ENCODE assay signal across 8 mouse cellular contexts in genomic region chr15:103347275-103347684, GRCm38 (mm10). TPM values are rescaled to one million over a fixed set of nuclear protein-coding genes. Genes with fewer than 3 reads are reported as not detected.
DNase-seq lines count a peak whose midpoint lies in the region; ATAC-seq and TF ChIP-seq lines count a peak whose summit lies in the region.

No protein-coding gene starts in this region.

- no peak overlapping the region for H3K4me3 ChIP-seq in kidney, adult 2 months (ENCODE audit: insufficient read depth, low read depth, low read length)
- no peak overlapping the region for H3K4me3 ChIP-seq in forebrain, embryonic 11.5 days (ENCODE audit: low read depth, low read length)

- no peak overlapping the region for H3K9ac ChIP-seq in forebrain, embryonic 11.5 days (ENCODE audit: low read length)

- H3K9me3 ChIP-seq in forebrain, embryonic 11.5 days (ENCODE audit: control insufficient read depth, low read length), result no peaks in the 10 kb centered on the region

- peak; percentile 77 for DNase-seq in left cerebral cortex, postnatal 4 days
- no peak for DNase-seq in left cerebral cortex, postnatal 36 days (ENCODE audit: low spot score in 2 of 2)
- peak; percentile 91 for DNase-seq in NIH3T3 (ENCODE audit: low read depth)
- DNase-seq in embryo, embryonic 10 days (ENCODE audit: low spot score), result peak; percentile 86
- peak; percentile 76 for DNase-seq in kidney, adult 2 months
- peak; percentile 89 for DNase-seq in splenic B cell, adult 2 months (ENCODE audit: low read depth, low spot score)
- no peak for DNase-seq in forebrain, embryonic 11.5 days (ENCODE audit: low spot score)

- peak; percentile 84 for TF ChIP-seq CTCF in kidney, adult 2 months (conservative IDR thresholded peaks at IDR 0.05; ENCODE audit: insufficient read depth, insufficient read length, low read depth, low read length)

- intact Hi-C loops in left cerebral cortex, postnatal 4 days (cut with DNase I), result no loop called here
- intact Hi-C loops in left cerebral cortex, postnatal 36 days (cut with DNase I), result loop anchor here (2.0 kb wide), 1 partner anchor 42 kb away; no protein-coding TSS in a partner anchor

- ATAC-seq in megakaryocyte, adult 5-6 weeks (ENCODE audit: poor library complexity, severe bottlenecking), result peak; percentile 92
- ATAC-seq in forebrain, embryonic 11.5 days (replicated peaks; ENCODE audit: low FRiP score), result no peak

- no peak overlapping the region for H3K27ac ChIP-seq in kidney, adult 2 months (ENCODE audit: insufficient read depth, low read depth, low read length)
- H3K27ac ChIP-seq in forebrain, embryonic 11.5 days (ENCODE audit: low read depth, low read length), result no peak overlapping the region

- WGBS in kidney, adult 2 months, result 0% methylated on average over 2 of the region's 2 CpGs
- WGBS in forebrain, embryonic 11.5 days, result 4% methylated on average over 2 of the region's 2 CpGs

- H3K4me1 ChIP-seq in kidney, adult 2 months (ENCODE audit: control insufficient read depth, insufficient read depth, low read length), result no peaks in the 10 kb centered on the region; the same call in 1 of the 2 replicates
- H3K4me1 ChIP-seq in forebrain, embryonic 11.5 days (replicated peaks; ENCODE audit: control insufficient read depth, insufficient read depth, low read length), result no peaks in the 10 kb centered on the region

- no peaks in the 10 kb centered on the region for H3K27me3 ChIP-seq in kidney, adult 2 months (replicated peaks; ENCODE audit: control insufficient read depth, insufficient read depth, low read length)
- H3K27me3 ChIP-seq in splenic B cell, adult 2 months (ENCODE audit: control insufficient read depth, insufficient read depth, low read length, poor library complexity, severe bottlenecking), result no peaks in the 10 kb centered on the region
- no peaks in the 10 kb centered on the region for H3K27me3 ChIP-seq in forebrain, embryonic 11.5 days (ENCODE audit: control insufficient read depth, insufficient read depth, low read length)

- no peak overlapping the region for H3K4me2 ChIP-seq in forebrain, embryonic 11.5 days (ENCODE audit: low read depth, low read length, severe bottlenecking)

- no peak for TF ChIP-seq POLR2A in kidney, adult 2 months (IDR thresholded peaks at IDR 0.05; ENCODE audit: low read depth, low read length)

- H3K36me3 ChIP-seq in kidney, adult 2 months (ENCODE audit: control insufficient read depth, insufficient read depth, low read length), result no peaks in the 10 kb centered on the region
- no peaks in the 10 kb centered on the region for H3K36me3 ChIP-seq in splenic B cell, adult 2 months (ENCODE audit: control insufficient read depth, insufficient read depth, low read length, poor library complexity, severe bottlenecking)
- peaks cover 2% of the 10 kb centered on the region; the same call in 1 of the 2 replicates for H3K36me3 ChIP-seq in forebrain, embryonic 11.5 days (ENCODE audit: control insufficient read depth, insufficient read depth, low read length)

RNA-seq across cellular contexts. Expression of gene Zfp385a, which starts 7.4 kb away (rescaled TPM):
- 10 to 100 TPM; 47.8 to 52.7 TPM for total RNA-seq in left cerebral cortex, postnatal 4 days (2021)
- total RNA-seq in left cerebral cortex, postnatal 36 days (2021), result 10 to 100 TPM; 64.4 to 73.5 TPM
- polyA plus RNA-seq in kidney, adult 2 months (2012; rRNA removed), result 5.2 and 6.1 TPM in 2 replicates
- 35.8 and 40.1 TPM in 2 replicates for total RNA-seq in megakaryocyte, adult 5-6 weeks (2015)
- 6.8 and 9.4 TPM in 2 replicates for total RNA-seq in megakaryocyte, adult 5-6 weeks (2017)
- polyA plus RNA-seq in forebrain, embryonic 11.5 days (2014; fragmentation: Nextera tagmentation; extraction: Ambion mirVana), result 27.4 and 27.8 TPM in 2 replicates

RNA-seq across cellular contexts. Expression of gene Itga5, which starts 19.3 kb away (rescaled TPM):
- 1 to 10 TPM; 7.4 to 7.6 TPM for total RNA-seq in left cerebral cortex, postnatal 4 days (2021)
- total RNA-seq in left cerebral cortex, postnatal 36 days (2021), result 1 to 10 TPM; 2.8 to 4.3 TPM
- polyA plus RNA-seq in kidney, adult 2 months (2012; rRNA removed), result 9.3 and 9.7 TPM in 2 replicates
- 18.4 and 21.4 TPM in 2 replicates for total RNA-seq in megakaryocyte, adult 5-6 weeks (2015)
- total RNA-seq in megakaryocyte, adult 5-6 weeks (2017), result 8.3 and 9.5 TPM in 2 replicates
- 22.0 and 22.4 TPM in 2 replicates for polyA plus RNA-seq in forebrain, embryonic 11.5 days (2014; fragmentation: Nextera tagmentation; extraction: Ambion mirVana)

RNA-seq across cellular contexts. Expression of gene Gpr84, which starts 36.9 kb away (rescaled TPM):
- under 1 TPM; 0.44 to 0.46 TPM for total RNA-seq in left cerebral cortex, postnatal 4 days (2021)
- total RNA-seq in left cerebral cortex, postnatal 36 days (2021), result under 1 TPM; 0.42 to 0.45 TPM
- polyA plus RNA-seq in kidney, adult 2 months (2012; rRNA removed), result 0.13 TPM in 1 of 2 replicates, not detected in the other
- 2.9 and 3.8 TPM in 2 replicates for total RNA-seq in megakaryocyte, adult 5-6 weeks (2015)
- 1.7 and 3.3 TPM in 2 replicates for total RNA-seq in megakaryocyte, adult 5-6 weeks (2017)
- polyA plus RNA-seq in forebrain, embryonic 11.5 days (2014; fragmentation: Nextera tagmentation; extraction: Ambion mirVana), result not detected in 2 replicates

Comparison
In these comparisons a context has a peak if more than half of its experiments do, and no peak if none do; other contexts are left out.
1. DNase-seq: peak in left cerebral cortex, postnatal 4 days (single experiment), NIH3T3 (single experiment), embryo, embryonic 10 days (single experiment), kidney, adult 2 months (single experiment) and splenic B cell, adult 2 months (single experiment); none in left cerebral cortex, postnatal 36 days (0 of 2) and forebrain, embryonic 11.5 days (single experiment).